Mouse (Mus musculus): ENCODE data around the gene Rnf38. TPM values are rescaled to one million over a fixed set of nuclear protein-coding genes. Genes with fewer than 3 reads are reported as not detected.
A peak's percentile ranks its signal among the peaks of the same experiment; 100 is the strongest.

The Rnf38 gene
- polyA plus RNA-seq, 1 experiment from 2014 or later: 13.6 TPM

DNA sequence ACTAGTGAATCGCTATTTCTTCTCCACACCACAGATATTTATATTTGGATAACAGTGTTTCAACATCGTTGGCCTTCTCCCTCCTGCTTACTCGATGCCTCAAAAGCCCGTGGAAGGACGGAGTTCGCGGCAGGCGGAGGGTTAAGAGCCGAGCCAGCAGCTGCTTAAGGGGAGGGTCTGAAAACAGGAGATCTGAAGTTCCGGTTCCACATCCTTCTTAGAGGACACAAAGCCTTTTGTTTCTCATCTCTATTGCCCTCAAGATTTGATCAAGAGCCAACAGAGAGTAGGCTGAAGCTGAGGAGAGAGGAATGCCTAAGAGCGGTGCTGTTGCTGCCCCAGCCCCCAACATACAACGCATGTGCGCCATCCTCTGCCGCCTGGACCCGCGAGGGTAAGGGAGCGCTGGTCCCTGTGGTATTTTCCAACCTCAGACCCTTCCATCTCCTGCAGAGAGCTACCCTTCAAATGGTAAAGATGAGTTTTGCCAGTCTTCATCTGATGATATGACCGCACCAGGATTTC lies 127.2 kb downstream of the Rnf38 start:
- ATAC-seq (replicated peaks; ENCODE audit: low FRiP score, low read depth) (no peak), DNase-seq (ENCODE audit: low spot score) (peak; percentile 62)
- Histone ChIP-seq H3K36me3 (ENCODE audit: insufficient read depth, low read length) (no peaks in the 10 kb centered on the region), H3K4me1 (replicated peaks; ENCODE audit: insufficient read depth, low read length) (0 out of 2 replicates have a peak, but pooled peaks cover 6% of the 10 kb centered on the region), H3K27me3 (ENCODE audit: insufficient read depth, low read length) (no peaks in the 10 kb centered on the region), H3K9ac (ENCODE audit: low read depth, low read length) (no peak overlapping the region), H3K9me3 (replicated peaks; ENCODE audit: low read length) (no peaks in the 10 kb centered on the region), H3K27ac (peak overlapping the region; percentile 65), H3K4me2 (ENCODE audit: low read length) (peak overlapping the region; percentile 43), H3K4me3 (replicated peaks; ENCODE audit: low read depth, low read length) (peak overlapping the region; percentile 15; the same call in 1 of the 2 replicates)
- 22% methylated on average over 18 of the region's 18 CpGs for WGBS
- TF ChIP-seq CTCF (IDR thresholded peaks at IDR 0.05; ENCODE audit: low read depth): no peak

DNA sequence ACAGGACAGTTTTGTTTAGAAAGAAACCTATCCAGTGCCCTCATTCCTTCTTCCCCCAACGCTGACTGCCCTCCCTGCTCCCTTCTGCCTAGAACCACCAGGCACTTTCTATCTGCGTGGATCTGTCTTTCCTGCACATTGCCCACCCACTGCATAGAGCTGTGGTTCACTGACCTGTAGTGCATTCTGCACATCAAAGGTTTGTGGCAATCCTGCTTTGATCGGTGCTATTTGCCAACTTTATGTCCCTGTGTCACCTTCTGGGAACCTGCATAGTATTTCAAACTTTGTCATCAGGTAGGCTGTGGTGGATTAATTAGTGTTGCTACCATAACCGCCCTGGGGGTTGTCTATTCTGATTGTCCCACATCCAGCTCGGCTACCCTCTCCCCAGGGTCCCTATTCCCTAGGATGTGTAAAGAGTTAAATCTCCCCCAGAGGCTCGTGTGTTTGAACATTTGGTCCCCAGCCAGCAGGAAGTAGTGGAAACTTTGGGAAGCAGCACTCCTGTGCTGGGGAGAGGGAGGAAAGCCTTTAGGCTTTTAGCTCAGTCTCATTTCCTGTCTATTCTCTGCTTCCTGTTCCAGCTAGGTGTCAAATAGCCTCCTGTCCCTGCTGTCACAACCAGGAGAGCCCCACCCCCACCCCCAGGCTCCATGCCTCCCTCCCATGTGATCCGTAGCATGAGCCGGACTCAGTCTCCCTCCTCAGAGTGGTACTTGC lies 129.2 kb downstream of the Rnf38 start:
- Histone ChIP-seq H3K9me3 (replicated peaks; ENCODE audit: low read length) (no peaks in the 10 kb centered on the region), H3K36me3 (ENCODE audit: insufficient read depth, low read length) (no peaks in the 10 kb centered on the region), H3K27ac (no peak overlapping the region), H3K9ac (ENCODE audit: low read depth, low read length) (no peak overlapping the region), H3K4me1 (replicated peaks; ENCODE audit: insufficient read depth, low read length) (0 out of 2 replicates have a peak, but pooled peaks cover 6% of the 10 kb centered on the region), H3K4me3 (replicated peaks; ENCODE audit: low read depth, low read length) (no peak overlapping the region), H3K4me2 (ENCODE audit: low read length) (no peak overlapping the region), H3K27me3 (ENCODE audit: insufficient read depth, low read length) (no peaks in the 10 kb centered on the region)
- ATAC-seq (replicated peaks; ENCODE audit: low FRiP score, low read depth) (no peak), DNase-seq (ENCODE audit: low spot score) (peak; percentile 73)
- WGBS: 15% methylated on average over 8 of the region's 8 CpGs
- TF ChIP-seq CTCF (IDR thresholded peaks at IDR 0.05; ENCODE audit: low read depth): no peak

DNA sequence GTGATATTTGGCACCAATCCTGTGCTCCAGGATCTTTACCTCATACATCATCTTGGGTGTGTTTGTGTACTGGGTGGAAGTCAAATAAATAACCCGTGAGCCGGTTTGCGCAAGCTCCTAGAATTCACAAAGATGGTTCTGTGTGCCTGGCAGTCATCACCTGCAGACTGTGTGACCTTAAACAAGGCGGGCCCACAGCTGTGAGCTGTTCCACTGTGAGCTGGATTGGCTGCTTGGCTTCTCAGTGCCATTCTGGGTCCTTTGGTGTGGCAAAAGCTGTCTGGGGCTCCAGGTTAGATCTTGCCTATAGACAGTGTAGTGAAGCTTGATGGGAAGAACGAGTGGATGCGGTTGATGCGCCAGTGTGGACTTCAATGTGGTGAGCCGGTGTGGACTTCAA lies 130.0 kb downstream of the Rnf38 start:
- Histone ChIP-seq H3K9ac (ENCODE audit: low read depth, low read length) (no peak overlapping the region), H3K27ac (no peak overlapping the region), H3K36me3 (ENCODE audit: insufficient read depth, low read length) (no peaks in the 10 kb centered on the region), H3K27me3 (ENCODE audit: insufficient read depth, low read length) (no peaks in the 10 kb centered on the region), H3K9me3 (replicated peaks; ENCODE audit: low read length) (no peaks in the 10 kb centered on the region), H3K4me1 (replicated peaks; ENCODE audit: insufficient read depth, low read length) (0 out of 2 replicates have a peak, but pooled peaks cover 6% of the 10 kb centered on the region), H3K4me2 (ENCODE audit: low read length) (no peak overlapping the region), H3K4me3 (replicated peaks; ENCODE audit: low read depth, low read length) (no peak overlapping the region)
- no peak for ATAC-seq (replicated peaks; ENCODE audit: low FRiP score, low read depth)
- 71% methylated on average over 8 of the region's 8 CpGs for WGBS
- DNase-seq (ENCODE audit: low spot score): no peak
- no peak for TF ChIP-seq CTCF (IDR thresholded peaks at IDR 0.05; ENCODE audit: low read depth)

DNA sequence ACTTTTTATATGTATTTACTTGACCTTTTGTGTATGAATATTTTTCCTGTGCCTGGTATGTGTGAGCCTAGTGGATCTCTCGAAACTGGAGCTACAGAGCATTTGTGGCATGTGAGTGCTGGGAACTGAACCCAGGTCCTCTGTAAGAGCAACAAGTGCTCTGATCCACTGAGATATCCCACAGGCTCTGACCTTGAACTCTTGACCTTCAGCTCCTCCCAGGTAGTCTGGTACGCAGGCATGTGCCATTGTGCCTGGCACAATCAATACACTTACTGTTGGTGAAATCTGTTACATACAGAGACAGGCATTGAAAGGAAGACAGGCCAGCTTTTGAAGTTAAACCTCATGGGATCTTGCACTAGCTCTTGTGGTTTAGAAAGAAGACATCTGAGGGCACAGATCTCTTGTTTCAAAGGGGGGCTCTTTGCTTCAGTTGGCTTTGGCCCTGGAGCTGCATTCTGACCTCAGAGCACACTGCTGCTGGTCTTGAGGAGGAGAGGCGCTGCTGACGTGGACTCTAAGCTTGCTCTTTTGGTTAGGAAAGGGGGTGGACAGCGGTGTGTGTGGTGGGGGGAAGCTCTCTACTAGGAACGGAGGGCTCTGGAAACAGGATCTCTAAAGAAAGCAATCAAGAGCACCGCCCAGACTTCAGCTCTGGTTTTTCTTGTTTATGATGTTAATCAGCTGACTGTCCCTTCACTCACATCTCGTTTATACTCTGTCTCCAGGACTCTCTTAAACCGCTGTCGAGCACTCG lies 135.8 kb downstream of the Rnf38 start:
- no peak for TF ChIP-seq CTCF (IDR thresholded peaks at IDR 0.05; ENCODE audit: low read depth)
- no peaks in the 10 kb centered on the region for H3K27me3 ChIP-seq (ENCODE audit: insufficient read depth, low read length)
- WGBS: 25% methylated on average over 11 of the region's 11 CpGs
- no peak overlapping the region for H3K4me2 ChIP-seq (ENCODE audit: low read length)
- H3K4me1 ChIP-seq (replicated peaks; ENCODE audit: insufficient read depth, low read length): no peaks in the 10 kb centered on the region
- H3K9ac ChIP-seq (ENCODE audit: low read depth, low read length): no peak overlapping the region
- no peaks in the 10 kb centered on the region for H3K36me3 ChIP-seq (ENCODE audit: insufficient read depth, low read length)
- no peak overlapping the region for H3K4me3 ChIP-seq (replicated peaks; ENCODE audit: low read depth, low read length)
- ATAC-seq (replicated peaks; ENCODE audit: low FRiP score, low read depth) (no peak), DNase-seq (ENCODE audit: low spot score) (peak; percentile 58)
- H3K9me3 ChIP-seq (replicated peaks; ENCODE audit: low read length): no peaks in the 10 kb centered on the region
- H3K27ac ChIP-seq: no peak overlapping the region

DNA sequence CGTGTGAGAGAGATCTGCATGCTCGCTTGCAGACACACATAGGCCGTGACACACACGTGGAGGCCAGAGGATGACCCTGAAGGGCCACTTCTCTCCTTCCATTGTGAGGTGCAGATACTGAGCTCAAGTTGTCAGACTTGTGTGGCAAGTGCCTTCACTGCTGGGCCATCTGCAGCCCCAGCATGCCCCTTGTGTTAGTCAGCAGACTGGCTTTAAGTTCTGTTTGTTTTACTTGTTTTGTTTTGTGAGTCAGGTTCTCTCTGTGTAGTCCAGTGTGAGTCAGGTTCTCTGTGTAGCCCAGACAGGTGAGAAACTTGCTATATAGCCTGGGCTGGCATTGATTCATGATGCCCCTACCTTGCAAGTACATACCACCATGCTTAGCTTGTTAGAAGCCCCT lies 139.1 kb downstream of the Rnf38 start:
- no peak for TF ChIP-seq CTCF (IDR thresholded peaks at IDR 0.05; ENCODE audit: low read depth)
- no peaks in the 10 kb centered on the region for H3K4me1 ChIP-seq (replicated peaks; ENCODE audit: insufficient read depth, low read length)
- no peak overlapping the region for H3K4me2 ChIP-seq (ENCODE audit: low read length)
- H3K27me3 ChIP-seq (ENCODE audit: insufficient read depth, low read length): no peaks in the 10 kb centered on the region
- no peak overlapping the region for H3K9ac ChIP-seq (ENCODE audit: low read depth, low read length)
- no peak for ATAC-seq (replicated peaks; ENCODE audit: low FRiP score, low read depth)
- H3K4me3 ChIP-seq (replicated peaks; ENCODE audit: low read depth, low read length): no peak overlapping the region
- DNase-seq (ENCODE audit: low spot score): no peak
- 87% methylated on average over 4 of the region's 4 CpGs for WGBS
- no peak overlapping the region for H3K27ac ChIP-seq
- no peaks in the 10 kb centered on the region for H3K36me3 ChIP-seq (ENCODE audit: insufficient read depth, low read length)
- H3K9me3 ChIP-seq (replicated peaks; ENCODE audit: low read length): no peaks in the 10 kb centered on the region

DNA sequence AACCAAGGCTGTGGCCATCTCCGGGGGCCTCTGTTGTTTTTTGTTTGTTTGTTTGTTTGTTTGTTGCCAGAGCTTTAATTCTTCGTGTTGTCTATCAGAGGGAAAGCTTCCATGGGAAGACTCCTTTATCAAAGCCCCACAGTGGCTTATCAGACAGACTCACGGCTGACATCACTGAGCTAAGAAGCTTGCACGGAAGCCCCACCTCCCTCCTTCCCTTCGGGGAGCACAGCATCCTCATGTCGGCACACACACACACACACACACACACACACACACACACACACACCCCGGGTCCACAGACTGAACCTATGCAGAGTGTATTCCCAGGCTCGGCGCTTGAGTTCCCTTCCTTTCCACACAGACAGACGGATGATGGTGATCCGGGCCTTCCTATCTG lies 141.2 kb downstream of the Rnf38 start:
- DNase-seq (ENCODE audit: low spot score): no peak
- no peak overlapping the region for H3K4me2 ChIP-seq (ENCODE audit: low read length)
- no peaks in the 10 kb centered on the region for H3K27me3 ChIP-seq (ENCODE audit: insufficient read depth, low read length)
- no peak for TF ChIP-seq CTCF (IDR thresholded peaks at IDR 0.05; ENCODE audit: low read depth)
- WGBS: 73% methylated on average over 11 of the region's 11 CpGs
- no peaks in the 10 kb centered on the region for H3K9me3 ChIP-seq (replicated peaks; ENCODE audit: low read length)
- H3K4me3 ChIP-seq (replicated peaks; ENCODE audit: low read depth, low read length): no peak overlapping the region
- ATAC-seq (replicated peaks; ENCODE audit: low FRiP score, low read depth): no peak
- H3K27ac ChIP-seq: no peak overlapping the region
- no peaks in the 10 kb centered on the region for H3K4me1 ChIP-seq (replicated peaks; ENCODE audit: insufficient read depth, low read length)
- H3K36me3 ChIP-seq (ENCODE audit: insufficient read depth, low read length): no peaks in the 10 kb centered on the region
- H3K9ac ChIP-seq (ENCODE audit: low read depth, low read length): no peak overlapping the region

All from kidney, postnatal 0 days (tissue).